Mouse (Mus musculus) fat pad, adult 2 months (tissue): Measurements from ENCODE around the gene Gm20390.

Experiments used
- DNase-seq: peaks from one replicate; pipeline ENCODE4 v3.0.0-alpha.2; 2011; ENCODE audit warnings: low read depth, low spot score; ENCODE audit errors: extremely low read depth

Gene Gm20390

GRCm38 (mm10) chr11:93968005-93968847 lies at the start of gene Gm20390, which contains the start of gene Nme1:
Gene Gm20390 (minus strand): TSS chr11:93968293.
Gene Nme1 (minus strand): TSS chr11:93968521.
- DNase-seq, result peak; percentile 89

- DNase-seq, result no peak
Observed at GRCm38 (mm10) chr11:94003346-94003745, 35.3 kb upstream of the Gm20390 start.

DNA sequence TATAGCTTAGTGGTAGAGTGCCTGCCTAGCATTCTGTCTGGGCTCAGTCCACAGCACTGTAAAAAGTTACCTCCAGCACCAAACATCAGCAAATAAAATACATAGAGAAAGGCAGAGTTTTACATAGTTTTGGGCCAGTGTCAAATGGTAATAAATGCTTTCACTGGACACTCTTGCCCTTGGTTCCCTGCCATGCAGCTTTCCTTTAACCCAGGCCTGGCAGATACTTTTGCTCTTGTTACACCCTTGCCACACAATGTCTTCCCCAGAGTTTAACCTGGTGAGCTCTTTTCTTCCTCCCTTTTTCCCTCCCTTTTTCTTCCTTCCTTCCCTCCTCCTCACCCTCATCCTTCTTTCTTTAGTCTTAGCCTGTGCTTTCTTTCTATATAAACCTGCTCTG lies 31.2 kb upstream of the Gm20390 start:
- no peak for DNase-seq

DNA sequence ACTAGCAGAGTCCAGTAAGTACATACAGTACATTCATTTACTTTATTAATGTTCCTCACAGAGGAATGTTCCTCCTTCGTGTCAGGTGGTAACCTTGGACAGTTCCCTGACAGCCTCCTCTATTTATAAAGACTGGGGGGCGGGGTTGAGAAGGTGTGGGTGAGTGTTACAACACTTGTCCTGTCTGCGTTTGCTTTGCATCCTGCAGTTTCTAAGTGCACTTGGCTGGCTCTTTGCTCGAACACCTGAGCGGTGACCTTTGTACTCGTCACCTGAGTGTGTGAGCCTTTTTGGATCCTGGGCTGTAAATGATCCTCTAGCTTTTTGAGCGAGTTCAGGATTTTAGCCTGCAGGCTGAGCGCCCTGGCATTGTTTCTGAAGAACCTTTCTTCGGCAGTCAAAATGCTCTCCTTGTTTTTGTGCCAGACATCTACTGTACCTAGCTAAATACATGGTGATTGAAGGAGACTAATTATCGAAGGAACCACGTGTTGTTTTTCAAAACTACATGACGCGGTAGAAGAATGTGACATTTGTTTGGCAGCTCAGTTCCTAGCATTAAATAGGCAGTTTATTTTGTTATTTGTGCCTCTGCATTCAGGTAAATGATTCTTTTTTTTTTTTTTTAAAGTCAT lies 29.2 kb upstream of the Gm20390 start:
- peak; percentile 70 for DNase-seq

DNA sequence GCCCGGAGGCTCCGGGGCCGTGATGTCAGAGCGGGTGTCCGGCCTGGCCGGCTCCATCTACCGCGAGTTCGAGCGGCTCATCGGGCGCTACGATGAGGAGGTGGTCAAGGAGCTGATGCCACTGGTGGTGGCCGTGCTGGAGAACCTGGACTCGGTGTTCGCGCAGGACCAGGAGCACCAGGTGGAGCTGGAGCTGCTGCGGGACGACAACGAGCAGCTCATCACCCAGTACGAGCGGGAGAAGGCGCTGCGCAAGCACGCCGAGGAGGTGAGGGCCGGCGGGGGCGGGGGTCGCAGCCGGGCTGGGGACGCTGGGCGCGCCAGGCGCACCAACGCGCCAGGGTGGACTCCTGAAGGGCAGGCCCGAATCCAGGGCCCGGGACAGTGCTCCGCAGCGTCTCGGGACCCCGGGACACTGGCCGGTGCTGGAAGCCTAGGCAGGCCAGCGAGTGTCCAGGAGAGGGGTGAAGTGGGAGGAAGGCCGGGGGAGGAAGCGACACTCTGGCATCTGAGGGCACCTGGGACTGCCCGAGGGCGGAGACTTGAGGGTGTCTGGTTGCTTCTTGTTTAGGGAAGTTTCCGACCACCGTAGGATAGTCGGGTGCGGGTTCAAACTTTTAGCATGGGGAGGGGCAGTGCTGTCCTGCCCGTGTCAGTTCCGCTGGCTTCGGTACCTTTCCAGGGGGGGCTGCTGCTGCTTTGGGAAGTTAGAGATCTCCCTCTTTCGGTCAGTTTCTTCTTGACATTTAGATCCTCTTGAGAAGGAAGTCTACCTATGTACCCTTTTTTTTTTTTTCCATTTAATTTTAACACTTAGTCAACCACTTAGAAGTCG lies 28.4 kb upstream of the Gm20390 start:
- DNase-seq, result no peak

- peak; percentile 56 for DNase-seq
Observed at GRCm38 (mm10) chr11:93995720-93996305, 27.7 kb upstream of the Gm20390 start, which contains the start of gene Spag9. Gene Spag9 (plus strand): TSS chr11:93996091.

DNA sequence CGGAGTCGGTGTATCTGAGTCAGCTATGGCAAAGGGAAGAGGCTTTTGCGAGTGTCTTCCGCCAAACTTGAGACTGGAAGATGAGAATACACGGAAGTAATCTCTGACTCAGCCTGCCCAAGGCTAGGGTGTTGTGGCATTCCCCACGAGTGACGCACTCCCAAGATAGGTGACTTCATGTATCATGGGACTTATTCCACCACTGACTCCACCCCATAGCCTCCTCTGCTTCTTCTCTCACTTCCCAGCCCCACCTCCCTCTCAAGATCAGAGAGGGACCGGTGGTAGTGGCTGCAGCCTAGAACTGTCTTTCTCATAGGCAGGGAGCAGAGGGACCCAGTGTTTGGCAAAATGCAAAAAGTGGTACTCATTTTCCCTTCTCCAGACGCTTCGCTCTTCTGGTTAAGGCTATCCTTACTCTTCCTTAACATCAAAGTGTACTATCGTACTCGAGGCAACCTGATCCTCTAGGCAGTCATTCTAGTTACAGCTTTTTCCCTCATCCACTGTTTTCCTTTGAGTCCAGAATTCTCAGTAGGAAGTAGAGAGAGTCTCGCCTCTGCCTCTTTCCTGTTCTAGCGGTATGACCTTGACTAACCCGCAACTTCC lies 27.1 kb upstream of the Gm20390 start:
- DNase-seq, result peak; percentile 63

DNA sequence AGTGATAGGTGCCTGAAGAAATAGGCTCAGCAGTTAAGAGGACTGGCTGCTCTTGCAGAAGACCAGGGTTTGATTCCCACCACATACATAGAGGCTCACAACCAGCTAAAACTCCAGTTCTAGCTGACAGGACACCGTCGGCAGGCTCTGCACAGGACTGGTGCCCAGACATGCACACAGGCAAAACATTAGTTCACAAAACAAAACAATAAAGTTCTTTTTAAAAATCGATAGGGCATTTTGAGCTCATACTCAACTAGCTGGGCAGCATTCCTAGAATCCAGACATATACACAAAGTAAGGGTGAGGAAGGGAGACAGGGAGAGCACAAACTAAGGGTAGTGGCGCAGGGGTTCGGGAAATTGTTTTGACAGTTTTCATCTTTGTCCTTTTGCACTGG lies 26.4 kb upstream of the Gm20390 start:
- DNase-seq, result no peak

- no peak for DNase-seq
Observed at GRCm38 (mm10) chr11:93988328-93989062, 20.4 kb upstream of the Gm20390 start.

- DNase-seq, result no peak
Observed at GRCm38 (mm10) chr11:93987625-93988327, 19.7 kb upstream of the Gm20390 start.

DNA sequence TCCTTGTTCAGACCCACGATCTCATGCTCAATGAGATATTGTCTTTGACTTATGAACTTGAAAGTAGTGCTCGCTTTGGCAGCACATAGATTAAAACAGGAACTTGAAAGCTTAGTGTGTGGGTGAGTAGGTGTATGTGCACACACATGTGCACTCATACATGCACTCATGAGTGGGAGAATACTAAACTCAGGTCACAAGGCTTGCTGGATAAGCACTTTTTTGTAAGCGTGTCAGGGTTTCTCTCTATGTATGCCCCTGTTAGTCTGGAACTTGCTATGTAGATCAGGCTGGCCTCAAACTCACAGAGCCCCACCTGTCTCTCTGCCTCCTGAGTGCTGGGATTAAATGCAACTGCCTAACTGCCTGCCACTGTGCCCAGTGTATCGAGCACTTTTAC lies 18.9 kb upstream of the Gm20390 start:
- DNase-seq, result no peak

DNA sequence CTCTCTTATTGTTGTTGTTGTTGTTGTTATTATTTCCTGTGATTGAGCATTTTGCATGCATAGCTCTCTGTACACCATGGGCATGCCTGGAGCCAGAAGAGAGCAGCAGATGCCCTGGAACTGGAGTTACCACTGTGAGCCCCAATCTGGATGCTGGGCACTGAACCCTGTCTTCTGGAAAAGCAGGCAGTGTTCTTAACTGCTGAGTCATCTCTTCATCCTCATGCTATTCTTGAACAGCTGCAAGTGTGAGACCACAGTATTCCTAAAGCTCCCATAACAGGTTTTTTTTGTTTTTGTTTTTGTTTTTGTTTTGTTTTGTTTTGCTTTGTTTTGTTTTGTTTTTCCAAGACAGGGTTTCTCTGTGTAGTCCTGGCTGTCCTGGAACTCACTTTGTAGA lies 18.2 kb upstream of the Gm20390 start:
- DNase-seq, result no peak

- no peak for DNase-seq
Observed at GRCm38 (mm10) chr11:93985265-93985664, 17.2 kb upstream of the Gm20390 start.

DNA sequence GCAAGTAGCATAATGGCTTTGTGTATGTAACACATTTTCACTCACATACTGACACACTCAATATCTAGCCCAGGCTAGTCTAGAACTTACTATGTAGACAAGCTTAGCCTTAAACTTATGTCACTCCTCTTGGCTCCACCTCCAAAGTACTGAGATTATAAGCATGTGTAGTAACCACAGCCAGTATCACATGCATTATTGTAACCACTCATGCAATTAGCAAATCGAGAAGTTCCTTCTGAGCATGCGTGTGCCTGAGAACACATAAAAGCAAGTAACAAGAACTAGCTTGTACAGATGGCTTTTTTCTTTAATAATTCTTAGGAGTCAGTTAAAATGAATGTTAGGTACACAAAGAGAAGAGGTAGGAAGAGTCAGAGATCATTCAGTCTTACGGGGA lies 16.5 kb upstream of the Gm20390 start:
- no peak for DNase-seq

GRCm38 (mm10) chr11:93979502-93980049 lies 11.5 kb upstream of the Gm20390 start:
- DNase-seq, result no peak

DNA sequence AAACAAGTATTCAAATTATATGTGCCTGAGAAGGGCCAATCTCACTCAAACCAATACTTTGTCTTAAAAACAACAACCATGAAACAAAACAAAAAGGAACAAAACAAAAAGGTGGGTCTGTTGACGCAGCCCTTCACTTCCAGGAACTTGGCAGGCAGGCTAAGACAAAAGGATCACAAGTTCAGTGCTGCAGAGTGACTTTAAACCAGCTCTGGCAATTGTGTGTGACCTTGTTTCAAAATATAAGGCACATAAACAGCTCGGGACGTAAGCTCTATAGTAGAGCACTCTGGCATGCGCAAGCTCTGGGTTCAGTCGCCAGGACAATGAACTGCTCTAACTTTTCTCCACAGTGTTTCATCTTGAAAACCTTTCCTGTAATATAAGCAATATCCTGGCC lies 4.9 kb upstream of the Gm20390 start:
- DNase-seq, result no peak

DNA sequence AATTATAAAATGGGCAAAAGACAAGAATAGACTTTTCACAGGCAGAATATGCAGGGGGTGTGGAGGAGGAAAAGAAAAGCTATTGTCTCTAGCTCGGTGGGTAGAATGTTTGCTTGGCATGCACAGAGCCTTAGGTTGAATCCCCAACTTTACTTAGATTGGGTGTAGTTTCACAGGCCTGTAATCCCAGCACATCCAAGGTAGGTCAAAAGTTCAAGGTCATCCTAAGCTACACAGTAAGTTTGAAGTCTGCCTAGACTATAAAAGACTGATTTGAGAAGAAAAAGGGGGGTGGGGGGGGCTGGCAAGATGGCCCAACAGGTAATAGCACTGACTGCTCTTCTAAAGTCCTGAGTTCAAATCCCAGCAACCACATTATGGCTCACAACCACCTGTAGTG lies 1.7 kb upstream of the Gm20390 start:
- DNase-seq, result no peak

GRCm38 (mm10) chr11:93969171-93969570 lies 1.1 kb upstream of the Gm20390 start:
- DNase-seq, result no peak

DNA sequence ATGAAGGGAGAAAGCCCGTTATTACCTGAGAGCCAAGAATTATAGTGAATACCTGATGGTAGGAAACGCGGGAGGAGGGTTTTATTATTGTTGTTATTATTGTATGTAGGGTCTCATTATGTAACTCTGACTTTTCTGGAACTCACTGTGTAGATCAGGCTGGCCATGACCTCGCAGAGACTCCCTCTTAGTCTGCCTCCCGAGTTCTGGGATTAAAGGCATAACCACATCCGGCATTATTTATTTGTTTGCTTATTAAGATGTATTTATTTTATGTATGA lies 695 bp upstream of the Gm20390 start:
- DNase-seq, result no peak
